Mouse (Mus musculus): ENCODE data around the gene Poll. TPM values are rescaled to one million over a fixed set of nuclear protein-coding genes. Genes with fewer than 3 reads are reported as not detected.
A peak's percentile ranks its signal among the peaks of the same experiment; 100 is the strongest.

The Poll gene
- polyA plus RNA-seq, 1 experiment from 2014 or later, result 14.3 TPM

- Histone ChIP-seq H3K27me3 (ENCODE audit: control insufficient read depth, insufficient read depth, low read length) (peaks cover 74% of the 10 kb centered on the region), H3K4me3 (ENCODE audit: low read depth, low read length) (peak overlapping the region; percentile 23), H3K4me1 (ENCODE audit: control insufficient read depth, insufficient read depth, low read length) (peaks cover 9% of the 10 kb centered on the region), H3K36me3 (ENCODE audit: control insufficient read depth, insufficient read depth, low read length) (no peaks in the 10 kb centered on the region), H3K9me3 (ENCODE audit: control insufficient read depth, low read length) (no peaks in the 10 kb centered on the region), H3K4me2 (peak overlapping the region; percentile 45), H3K9ac (ENCODE audit: low read length) (peak overlapping the region; percentile 4; the same call in 1 of the 2 replicates), H3K27ac (ENCODE audit: low read depth, low read length) (no peak overlapping the region)
- DNase-seq (ENCODE audit: low spot score, missing footprints) (peak; percentile 88), ATAC-seq (ENCODE audit: low FRiP score) (no peak)
- 1% methylated on average over 16 of the region's 26 CpGs for WGBS
Measured at GRCm38 (mm10) chr19:45544152-45544924, 16.0 kb downstream of the Poll start.

GRCm38 (mm10) chr19:45542061-45542460 lies 18.3 kb downstream of the Poll start:
- Histone ChIP-seq H3K4me1 (ENCODE audit: control insufficient read depth, insufficient read depth, low read length) (peaks cover 9% of the 10 kb centered on the region), H3K4me3 (ENCODE audit: low read depth, low read length) (peak overlapping the region; percentile 34; the same call in 1 of the 2 replicates), H3K27me3 (ENCODE audit: control insufficient read depth, insufficient read depth, low read length) (peaks cover 82% of the 10 kb centered on the region), H3K9ac (ENCODE audit: low read length) (peak overlapping the region; percentile 52), H3K36me3 (ENCODE audit: control insufficient read depth, insufficient read depth, low read length) (no peaks in the 10 kb centered on the region), H3K9me3 (ENCODE audit: control insufficient read depth, low read length) (no peaks in the 10 kb centered on the region), H3K4me2 (peak overlapping the region; percentile 59), H3K27ac (ENCODE audit: low read depth, low read length) (no peak overlapping the region)
- ATAC-seq (ENCODE audit: low FRiP score) (no peak), DNase-seq (ENCODE audit: low spot score, missing footprints) (peak; percentile 92)
- WGBS, result 12% methylated on average over 3 of the region's 3 CpGs

- H3K27ac ChIP-seq (ENCODE audit: low read depth, low read length), result no peak overlapping the region
- peak overlapping the region; percentile 34 for H3K4me3 ChIP-seq (ENCODE audit: low read depth, low read length)
- no peaks in the 10 kb centered on the region for H3K36me3 ChIP-seq (ENCODE audit: control insufficient read depth, insufficient read depth, low read length)
- under 1% methylated on average over 56 of the region's 58 CpGs for WGBS
- H3K9me3 ChIP-seq (ENCODE audit: control insufficient read depth, low read length), result no peaks in the 10 kb centered on the region
- peaks cover 9% of the 10 kb centered on the region for H3K4me1 ChIP-seq (ENCODE audit: control insufficient read depth, insufficient read depth, low read length)
- DNase-seq (ENCODE audit: low spot score, missing footprints), result peak; percentile 96
- peak overlapping the region; percentile 59 for H3K4me2 ChIP-seq
- peak overlapping the region; percentile 52 for H3K9ac ChIP-seq (ENCODE audit: low read length)
- ATAC-seq (ENCODE audit: low FRiP score), result peak; percentile 47
- H3K27me3 ChIP-seq (ENCODE audit: control insufficient read depth, insufficient read depth, low read length), result peaks cover 77% of the 10 kb centered on the region
Measured at GRCm38 (mm10) chr19:45541409-45542041, 18.8 kb downstream of the Poll start.

GRCm38 (mm10) chr19:45540657-45541408 lies 19.5 kb downstream of the Poll start:
- Histone ChIP-seq H3K27me3 (ENCODE audit: control insufficient read depth, insufficient read depth, low read length) (peaks cover 70% of the 10 kb centered on the region), H3K9ac (ENCODE audit: low read length) (no peak overlapping the region), H3K9me3 (ENCODE audit: control insufficient read depth, low read length) (no peaks in the 10 kb centered on the region), H3K4me3 (ENCODE audit: low read depth, low read length) (peak overlapping the region; percentile 34), H3K27ac (ENCODE audit: low read depth, low read length) (no peak overlapping the region), H3K36me3 (ENCODE audit: control insufficient read depth, insufficient read depth, low read length) (no peaks in the 10 kb centered on the region), H3K4me2 (peak overlapping the region; percentile 59), H3K4me1 (ENCODE audit: control insufficient read depth, insufficient read depth, low read length) (peaks cover 9% of the 10 kb centered on the region)
- DNase-seq (ENCODE audit: low spot score, missing footprints) (no peak), ATAC-seq (ENCODE audit: low FRiP score) (peak; percentile 23; the same call in 1 of the 2 replicates)
- WGBS, result 35% methylated on average over 8 of the region's 8 CpGs

DNA sequence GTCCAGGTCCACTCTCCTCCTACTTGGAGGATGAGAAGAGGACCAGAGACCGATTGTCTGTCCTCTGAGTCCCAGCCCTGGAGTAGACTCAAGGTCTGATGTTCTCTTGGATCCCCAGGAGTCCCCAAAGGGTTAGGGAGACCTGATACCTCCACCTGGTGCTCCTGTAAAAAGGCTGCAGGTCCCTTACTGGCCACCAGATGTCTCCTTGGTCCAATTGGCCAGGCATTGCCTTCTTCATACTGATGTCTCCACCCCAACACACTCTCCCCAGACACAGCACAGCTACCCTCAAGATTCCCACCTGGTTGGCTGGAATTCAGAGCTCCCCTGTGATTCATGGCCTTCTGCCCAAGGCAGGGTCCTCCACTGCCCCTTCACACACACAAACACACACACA lies 22.8 kb downstream of the Poll start:
- DNase-seq (ENCODE audit: low spot score, missing footprints) (no peak), ATAC-seq (ENCODE audit: low FRiP score) (no peak)
- Histone ChIP-seq H3K27me3 (ENCODE audit: control insufficient read depth, insufficient read depth, low read length) (peaks cover 39% of the 10 kb centered on the region), H3K36me3 (ENCODE audit: control insufficient read depth, insufficient read depth, low read length) (no peaks in the 10 kb centered on the region), H3K9me3 (ENCODE audit: control insufficient read depth, low read length) (no peaks in the 10 kb centered on the region), H3K9ac (ENCODE audit: low read length) (no peak overlapping the region), H3K4me2 (no peak overlapping the region), H3K4me1 (ENCODE audit: control insufficient read depth, insufficient read depth, low read length) (peaks cover 2% of the 10 kb centered on the region; the same call in 1 of the 2 replicates), H3K4me3 (ENCODE audit: low read depth, low read length) (no peak overlapping the region), H3K27ac (ENCODE audit: low read depth, low read length) (no peak overlapping the region)
- 87% methylated on average over 1 of the region's 1 CpGs for WGBS

DNA sequence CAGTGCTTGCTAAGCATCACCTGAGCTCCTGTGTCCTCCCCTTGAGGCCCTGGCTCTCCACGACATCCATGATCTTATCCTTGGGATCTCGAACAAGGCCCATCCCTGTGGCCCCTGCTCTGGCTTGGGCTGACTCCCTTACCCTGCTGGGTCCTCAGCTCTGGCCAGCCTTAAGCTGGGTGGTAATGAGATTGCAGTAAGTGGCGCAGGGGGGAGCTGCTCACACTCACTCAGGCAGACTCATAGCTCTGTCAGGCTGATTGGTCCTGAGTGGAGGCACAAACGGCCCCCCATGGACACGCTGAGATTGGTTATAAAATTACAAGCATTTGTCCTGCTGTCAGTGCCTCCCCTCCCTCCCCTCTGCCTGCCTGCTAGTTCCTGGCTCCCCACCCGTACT lies 24.4 kb downstream of the Poll start:
- Histone ChIP-seq H3K9me3 (ENCODE audit: control insufficient read depth, low read length) (no peaks in the 10 kb centered on the region), H3K27ac (ENCODE audit: low read depth, low read length) (no peak overlapping the region), H3K4me2 (no peak overlapping the region), H3K4me1 (ENCODE audit: control insufficient read depth, insufficient read depth, low read length) (no peaks in the 10 kb centered on the region), H3K27me3 (ENCODE audit: control insufficient read depth, insufficient read depth, low read length) (peaks cover 24% of the 10 kb centered on the region), H3K36me3 (ENCODE audit: control insufficient read depth, insufficient read depth, low read length) (no peaks in the 10 kb centered on the region), H3K9ac (ENCODE audit: low read length) (no peak overlapping the region), H3K4me3 (ENCODE audit: low read depth, low read length) (no peak overlapping the region)
- DNase-seq (ENCODE audit: low spot score, missing footprints) (no peak), ATAC-seq (ENCODE audit: low FRiP score) (no peak)
- 70% methylated on average over 6 of the region's 6 CpGs for WGBS

- Histone ChIP-seq H3K9ac (ENCODE audit: low read length) (no peak overlapping the region), H3K4me1 (ENCODE audit: control insufficient read depth, insufficient read depth, low read length) (no peaks in the 10 kb centered on the region), H3K4me3 (ENCODE audit: low read depth, low read length) (no peak overlapping the region), H3K27me3 (ENCODE audit: control insufficient read depth, insufficient read depth, low read length) (peaks cover 17% of the 10 kb centered on the region), H3K4me2 (no peak overlapping the region), H3K36me3 (ENCODE audit: control insufficient read depth, insufficient read depth, low read length) (no peaks in the 10 kb centered on the region), H3K27ac (ENCODE audit: low read depth, low read length) (no peak overlapping the region), H3K9me3 (ENCODE audit: control insufficient read depth, low read length) (no peaks in the 10 kb centered on the region)
- WGBS, result 82% methylated on average over 8 of the region's 8 CpGs
- DNase-seq (ENCODE audit: low spot score, missing footprints) (no peak), ATAC-seq (ENCODE audit: low FRiP score) (no peak)
Measured at GRCm38 (mm10) chr19:45535214-45535735, 25.1 kb downstream of the Poll start.

DNA sequence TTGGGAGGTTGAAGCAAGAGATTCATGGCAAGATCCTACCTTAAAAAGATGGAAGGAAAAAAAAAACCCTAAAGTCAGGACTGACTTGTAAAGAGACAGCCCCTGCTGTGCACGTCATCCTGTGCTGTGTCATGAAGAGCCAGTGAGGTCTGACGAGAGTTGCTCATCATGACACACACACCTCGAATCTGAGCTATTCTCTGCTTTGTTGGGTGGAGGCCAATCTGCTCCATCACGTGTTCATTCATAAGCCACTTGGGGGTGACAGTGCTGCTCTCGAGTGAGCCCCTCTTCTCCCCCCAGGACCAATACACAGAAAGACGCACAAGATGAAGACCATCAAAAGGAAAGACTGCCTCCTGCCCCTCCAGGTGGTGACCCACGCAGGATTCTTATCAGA lies 26.7 kb downstream of the Poll start:
- Histone ChIP-seq H3K9ac (ENCODE audit: low read length) (no peak overlapping the region), H3K4me3 (ENCODE audit: low read depth, low read length) (no peak overlapping the region), H3K27me3 (ENCODE audit: control insufficient read depth, insufficient read depth, low read length) (peaks cover 7% of the 10 kb centered on the region), H3K9me3 (ENCODE audit: control insufficient read depth, low read length) (no peaks in the 10 kb centered on the region), H3K4me2 (no peak overlapping the region), H3K36me3 (ENCODE audit: control insufficient read depth, insufficient read depth, low read length) (no peaks in the 10 kb centered on the region), H3K27ac (ENCODE audit: low read depth, low read length) (no peak overlapping the region), H3K4me1 (ENCODE audit: control insufficient read depth, insufficient read depth, low read length) (no peaks in the 10 kb centered on the region)
- WGBS, result 69% methylated on average over 7 of the region's 7 CpGs
- DNase-seq (ENCODE audit: low spot score, missing footprints), result no peak
- no peak for ATAC-seq (ENCODE audit: low FRiP score)

All from midbrain, embryonic 11.5 days (tissue).